Mouse (Mus musculus) urinary bladder, adult 2 months (tissue): ENCODE data around the gene Tspyl1. TPM values are rescaled to one million over a fixed set of nuclear protein-coding genes. Genes with fewer than 3 reads are reported as not detected.
"Not testable (repeated sequence)": the region's sequence is repeated elsewhere in the genome, so short reads cannot be mapped to it uniquely, and the experiment has no call there.

Experiments used
- DNase-seq: peaks from one replicate; pipeline ENCODE4 v3.0.0; 2022; ENCODE audit warnings: low spot score
- polyA plus RNA-seq: library from polyadenylated mRNA; depleted of rRNA; stranded (reverse); fragments of >200 nt; gene quantifications from 2 replicates; pipeline ENCODE4 v1.2.3, GENCODE M21; 2012; rRNA removed

The Tspyl1 gene
- 52.8 and 58.2 TPM in 2 replicates for polyA plus RNA-seq

DNA sequence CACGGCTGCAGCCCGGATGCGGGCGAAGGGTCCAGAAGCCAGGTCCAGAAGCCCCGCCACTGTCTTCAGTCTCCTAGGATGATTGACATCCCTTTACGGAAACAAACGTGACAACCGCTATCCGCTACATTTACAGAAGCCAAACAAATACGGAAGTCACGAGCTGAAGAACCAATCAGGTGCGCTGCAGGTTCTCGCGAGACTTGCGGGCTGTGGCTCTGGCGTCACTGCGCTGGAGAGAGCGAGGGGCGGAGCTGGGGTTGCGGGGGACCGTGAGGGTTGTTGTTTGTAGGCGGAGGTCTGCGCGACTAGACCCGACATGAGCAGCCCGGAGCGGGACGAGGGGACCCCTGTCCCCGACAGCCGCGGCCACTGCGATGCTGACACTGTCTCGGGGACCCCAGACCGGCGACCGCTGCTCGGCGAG lies at the start of gene Tspyl1:
TSS of gene Tspyl1 (plus strand) at position 229 of the 427 bp plus-strand sequence.
- DNase-seq = peak; percentile 97

DNA sequence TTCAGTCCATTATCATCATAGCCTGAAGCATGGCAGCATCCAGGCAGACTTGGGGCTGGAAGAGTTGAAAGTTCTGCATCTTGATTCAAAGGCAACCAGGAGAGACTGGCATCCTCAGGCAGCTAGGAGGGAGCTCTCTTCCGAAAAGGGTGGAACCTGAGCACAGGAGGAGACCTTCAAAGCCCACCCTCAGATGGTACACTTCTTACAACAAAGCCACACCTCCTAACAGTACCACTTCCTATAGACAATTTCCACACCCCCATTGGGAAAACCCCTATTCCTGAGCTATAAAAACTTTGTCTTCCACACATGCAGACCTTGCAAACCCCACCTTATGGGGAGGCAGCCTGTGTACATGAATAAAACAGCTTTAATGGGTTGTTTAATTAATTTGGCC lies 48.6 kb upstream of the Tspyl1 start:
- DNase-seq = no peak

DNA sequence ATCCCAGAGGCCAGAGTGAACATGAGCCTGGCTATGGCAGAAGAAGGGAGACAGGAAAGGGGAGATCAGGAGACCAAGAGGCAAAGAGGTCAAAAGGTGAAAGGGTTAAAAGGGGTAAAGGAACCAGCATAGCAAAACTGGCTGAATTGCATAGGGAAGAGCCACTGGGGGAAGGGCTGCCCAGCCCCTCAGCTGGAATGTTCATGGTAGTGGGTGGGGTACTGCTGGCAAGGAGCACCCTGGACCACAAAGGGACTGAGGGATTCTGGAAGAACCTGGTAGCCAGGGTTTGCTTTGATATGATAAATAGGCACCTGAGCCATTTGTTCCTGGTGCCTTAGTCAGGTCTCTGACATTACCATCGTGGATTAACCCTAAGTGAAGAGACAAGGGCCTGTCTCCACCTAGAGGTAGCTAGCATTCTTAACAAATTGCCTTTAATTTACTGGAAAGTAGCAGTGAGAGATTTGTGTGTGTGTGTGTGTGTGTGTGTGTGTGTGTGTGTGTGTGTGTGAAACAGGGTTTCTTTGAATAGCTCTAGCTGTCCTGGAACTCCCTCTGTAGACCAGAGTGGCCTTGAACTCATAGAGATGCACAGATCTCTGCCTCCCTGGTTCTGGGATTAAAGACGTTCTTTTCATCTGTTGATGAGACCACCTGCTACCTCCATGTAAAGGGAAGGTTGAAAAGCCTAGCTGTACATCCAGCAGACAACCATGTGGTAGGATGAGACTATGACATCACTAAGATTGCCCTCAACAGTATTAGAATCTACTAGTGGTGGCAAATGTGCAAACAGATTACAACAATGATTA lies 47.9 kb upstream of the Tspyl1 start:
- no peak for DNase-seq

DNA sequence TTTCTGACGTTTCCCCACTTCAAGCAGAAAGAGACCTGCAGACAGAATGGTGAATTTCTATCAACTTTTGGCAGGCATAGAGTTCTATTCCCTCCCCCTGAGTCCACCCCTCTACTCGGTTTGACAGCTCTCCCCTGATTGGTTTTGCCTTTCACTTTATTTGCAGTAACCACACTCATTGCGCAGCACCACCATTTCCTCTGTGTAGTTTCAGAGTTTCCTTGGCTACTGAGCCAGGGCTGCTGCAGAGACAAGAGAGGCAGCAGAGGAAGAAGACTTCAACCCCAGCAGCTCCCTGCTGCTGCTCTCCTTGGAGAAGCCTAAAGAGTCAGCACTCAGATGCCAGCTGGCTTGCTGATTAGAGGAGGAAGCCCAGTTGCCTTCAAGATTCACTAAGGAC lies 46.6 kb upstream of the Tspyl1 start:
- no peak for DNase-seq

DNA sequence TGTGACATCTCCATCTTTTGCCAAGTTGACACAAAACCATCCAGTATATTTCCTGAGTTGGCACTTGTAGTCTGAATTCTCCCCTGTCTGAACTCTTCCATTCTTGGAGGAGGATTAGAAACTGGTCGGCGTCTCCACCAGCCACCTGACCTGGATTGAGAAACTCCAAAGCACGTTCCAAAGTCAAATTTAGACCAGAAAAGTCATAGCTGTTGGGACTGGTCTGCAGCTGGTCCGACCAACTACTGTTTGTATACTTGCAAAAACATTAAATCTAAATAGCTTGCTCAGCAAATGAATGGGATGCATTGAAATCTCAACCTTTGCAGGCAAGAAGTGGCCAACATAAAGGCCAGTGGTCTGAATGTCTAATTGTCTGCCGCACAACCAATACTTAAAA lies 45.4 kb upstream of the Tspyl1 start:
- DNase-seq = no peak

GRCm38 (mm10) chr10:34238536-34238935 lies 43.5 kb upstream of the Tspyl1 start:
- no peak for DNase-seq

DNA sequence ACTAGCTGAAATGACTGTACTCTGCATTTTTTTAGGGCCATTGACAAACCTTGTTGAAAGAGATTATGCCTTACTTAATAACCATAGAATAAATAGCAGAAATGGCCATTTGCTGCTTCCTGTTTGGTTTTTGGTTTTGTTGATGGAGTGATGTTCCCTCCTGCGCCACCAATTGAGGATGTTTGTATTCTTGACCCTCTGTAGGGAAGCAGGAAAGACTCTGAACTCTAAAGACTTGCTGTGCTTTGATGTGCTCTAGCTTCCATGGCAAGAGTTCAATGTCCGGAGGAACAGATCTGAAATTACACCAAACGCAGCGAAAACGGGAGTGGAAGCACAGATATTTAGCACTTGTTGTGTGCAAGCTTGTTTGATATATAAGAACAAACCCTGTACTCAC lies 37.2 kb upstream of the Tspyl1 start:
- DNase-seq = no peak

DNA sequence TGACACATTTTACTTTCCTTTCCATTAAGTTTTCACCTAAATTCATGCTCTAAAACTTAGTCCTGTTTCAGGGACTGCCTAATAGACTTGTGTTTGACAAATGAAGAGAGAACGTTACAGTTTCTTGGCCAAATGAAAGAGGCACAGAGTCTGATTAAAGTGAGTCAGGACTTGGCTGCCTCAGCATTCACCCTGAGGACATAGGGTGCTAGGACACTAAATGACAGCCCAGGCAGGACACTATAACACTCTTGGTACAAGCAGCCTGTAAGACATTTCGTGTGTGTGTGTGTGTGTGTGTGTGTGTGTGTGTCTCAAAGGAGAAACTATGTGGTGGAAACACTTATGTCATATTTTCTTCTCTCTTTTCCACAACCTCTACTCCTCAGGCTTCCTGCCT lies 35.9 kb upstream of the Tspyl1 start:
- no peak for DNase-seq

DNA sequence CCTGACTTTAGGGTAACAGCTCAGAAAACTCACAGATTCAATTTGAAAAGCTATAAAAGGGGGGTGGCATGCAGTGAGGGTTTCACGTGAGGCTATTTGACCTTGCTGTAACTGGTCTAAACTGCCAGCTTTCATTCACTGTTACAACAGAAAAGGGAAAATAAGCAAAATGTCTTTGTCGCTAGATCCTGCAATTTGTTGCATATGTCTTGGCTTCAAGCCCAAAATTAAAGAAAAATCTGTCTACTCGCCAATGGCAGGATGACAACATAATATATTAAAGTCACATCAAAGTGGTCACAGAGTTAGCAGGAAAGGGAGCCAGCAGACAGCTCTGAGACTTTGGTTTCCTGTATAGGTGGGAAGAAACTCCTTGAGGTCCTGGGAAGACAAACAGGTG lies 34.2 kb upstream of the Tspyl1 start:
- DNase-seq = no peak

- no peak for DNase-seq
Measured at GRCm38 (mm10) chr10:34249594-34249993, 32.4 kb upstream of the Tspyl1 start.

DNA sequence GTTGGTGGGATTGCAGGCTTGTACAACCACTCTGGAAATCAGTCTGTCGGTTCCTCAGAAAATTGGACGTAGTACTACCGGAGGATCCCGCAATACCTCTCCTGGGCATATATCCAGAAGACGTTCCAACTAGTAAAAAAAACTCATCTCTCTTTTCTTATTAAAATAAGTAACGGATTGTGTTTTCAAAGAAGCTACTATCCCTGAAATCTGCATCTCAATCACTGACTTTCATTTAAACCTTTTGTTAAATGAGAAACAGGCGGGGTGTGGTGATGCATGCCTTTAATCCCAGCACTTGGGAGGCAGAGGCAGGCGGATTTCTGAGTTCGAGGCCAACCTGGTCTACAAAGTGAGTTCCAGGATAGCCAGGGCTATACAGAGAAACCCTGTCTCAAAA lies 29.2 kb upstream of the Tspyl1 start:
- not testable (repeated sequence) for DNase-seq

GRCm38 (mm10) chr10:34265106-34265505 lies 16.9 kb upstream of the Tspyl1 start:
- no peak for DNase-seq

- no peak for DNase-seq
Measured at GRCm38 (mm10) chr10:34267312-34268070, 14.5 kb upstream of the Tspyl1 start.

DNA sequence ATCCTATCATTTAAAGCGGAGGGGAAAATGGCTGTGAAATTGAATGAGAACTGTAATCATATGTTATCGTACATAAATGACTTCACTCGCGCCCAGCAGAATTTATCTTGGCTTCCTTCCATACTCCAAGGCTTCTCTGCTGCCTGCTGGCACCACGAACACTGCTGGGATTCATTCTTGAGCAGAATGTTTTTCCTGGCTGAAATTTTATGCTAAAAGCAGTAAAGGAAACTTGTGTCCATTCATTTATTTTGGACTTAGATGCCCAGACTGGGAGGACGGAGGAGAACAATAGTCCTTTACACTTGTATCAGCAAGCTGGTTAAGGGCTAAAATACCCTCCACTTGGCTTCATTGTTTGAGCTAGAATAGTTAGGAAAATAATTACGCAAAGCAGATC lies 10.3 kb upstream of the Tspyl1 start:
- DNase-seq = no peak

DNA sequence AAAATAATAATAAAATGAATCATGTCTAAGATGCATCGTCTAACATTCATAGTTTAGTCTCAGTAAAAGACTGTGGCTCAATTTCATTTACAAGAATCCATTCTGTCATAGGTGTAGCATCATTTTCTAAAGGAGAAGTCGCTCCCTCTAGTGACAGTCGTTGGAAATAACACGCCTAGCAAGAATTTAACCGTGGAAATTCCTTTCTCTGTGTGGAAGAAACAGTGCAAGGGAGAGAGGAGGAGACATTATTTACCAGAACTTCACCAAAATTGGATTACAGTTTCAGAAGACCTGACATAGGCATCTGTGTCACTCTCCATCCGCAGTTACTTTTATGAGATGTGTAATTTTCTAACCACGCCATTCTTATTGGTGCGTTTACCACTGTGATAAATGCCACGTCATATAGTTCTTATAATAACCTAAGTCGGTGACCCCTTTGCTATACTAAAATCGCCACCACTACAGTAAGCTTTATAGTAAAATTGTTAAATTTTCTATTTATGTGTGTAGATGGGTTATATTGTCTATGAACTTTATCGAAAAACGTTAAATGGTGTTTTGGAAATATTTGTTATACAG lies 1.3 kb upstream of the Tspyl1 start:
- no peak for DNase-seq

GRCm38 (mm10) chr10:34281211-34281961 lies 604 bp upstream of the Tspyl1 start:
- no peak for DNase-seq

DNA sequence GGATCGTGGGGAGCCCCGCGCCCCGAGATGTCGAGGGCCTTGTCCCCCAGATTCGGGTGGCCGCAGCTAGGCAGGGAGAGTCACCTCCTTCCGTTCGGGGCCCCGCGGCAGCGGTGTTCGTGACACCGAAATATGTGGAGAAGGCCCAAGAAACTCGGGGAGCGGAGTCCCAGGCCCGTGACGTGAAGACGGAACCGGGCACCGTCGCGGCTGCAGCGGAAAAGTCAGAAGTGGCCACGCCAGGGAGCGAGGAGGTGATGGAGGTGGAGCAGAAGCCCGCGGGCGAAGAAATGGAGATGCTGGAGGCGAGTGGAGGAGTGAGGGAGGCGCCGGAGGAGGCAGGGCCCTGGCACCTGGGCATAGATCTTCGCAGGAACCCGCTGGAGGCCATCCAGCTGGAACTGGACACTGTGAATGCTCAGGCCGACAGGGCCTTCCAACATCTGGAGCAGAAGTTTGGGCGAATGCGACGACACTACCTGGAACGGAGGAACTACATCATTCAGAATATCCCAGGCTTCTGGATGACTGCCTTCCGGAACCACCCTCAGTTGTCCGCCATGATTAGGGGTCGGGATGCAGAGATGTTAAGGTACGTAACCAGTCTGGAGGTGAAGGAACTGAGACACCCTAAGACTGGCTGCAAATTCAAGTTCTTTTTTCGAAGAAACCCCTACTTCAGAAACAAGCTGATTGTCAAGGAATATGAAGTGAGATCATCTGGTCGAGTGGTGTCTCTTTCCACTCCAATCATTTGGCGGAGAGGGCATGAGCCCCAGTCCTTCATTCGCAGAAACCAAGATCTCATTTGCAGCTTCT lies 639 bp downstream of the Tspyl1 start:
- no peak for DNase-seq

DNA sequence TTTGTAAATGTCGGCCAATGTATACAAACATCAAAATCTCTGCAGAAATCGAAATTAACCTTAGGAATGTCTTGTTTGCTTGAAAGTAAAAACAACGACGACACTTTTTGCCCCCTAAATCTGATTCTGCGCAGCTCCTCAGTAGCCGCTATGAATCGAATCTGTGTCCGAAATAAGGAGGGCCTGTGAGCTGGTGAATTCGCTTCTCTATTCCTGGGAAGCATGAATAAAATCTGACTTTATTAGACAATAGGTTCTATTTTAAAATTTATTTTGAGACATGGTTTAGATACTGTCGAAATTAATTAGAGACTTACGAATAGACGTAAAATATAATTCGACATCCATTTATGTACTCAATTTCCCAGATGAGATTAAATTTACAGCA lies 14.9 kb downstream of the Tspyl1 start:
- no peak for DNase-seq

DNA sequence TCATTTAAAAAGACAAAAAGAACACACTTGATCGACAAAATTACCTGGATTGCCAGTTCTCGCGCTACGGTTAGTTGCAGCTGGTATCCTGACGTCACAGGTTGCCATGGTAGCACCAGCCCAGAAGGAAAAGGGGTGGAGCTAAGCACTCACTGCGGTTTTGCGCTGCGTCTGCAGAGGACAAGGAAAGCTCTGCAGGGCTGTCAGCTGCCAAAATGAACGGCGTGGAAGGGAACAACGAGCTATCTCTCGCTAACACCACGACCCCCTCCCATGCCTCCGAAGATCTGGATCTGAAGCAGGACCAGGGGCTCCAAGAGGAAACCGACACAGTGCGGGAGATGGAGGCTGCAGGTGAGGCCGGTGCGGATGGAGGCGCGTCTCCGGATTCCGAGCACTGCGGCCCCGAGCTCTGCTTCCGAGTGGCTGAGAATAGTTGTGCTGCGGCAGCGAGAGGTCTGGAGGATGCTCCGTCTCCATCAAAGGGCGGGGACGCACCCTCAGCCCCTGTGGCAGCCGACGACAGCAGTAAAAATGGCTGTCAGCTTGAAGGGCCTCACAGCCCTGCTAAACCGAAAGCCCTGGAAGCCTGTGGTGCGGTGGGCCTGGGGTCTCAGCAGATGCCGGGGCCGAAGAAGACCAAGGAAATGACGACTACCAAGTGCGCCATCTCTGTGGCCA lies 15.4 kb downstream of the Tspyl1 start, which contains the start of gene Tspyl4:
TSS of gene Tspyl4 (plus strand) at position 144 of the 681 bp plus-strand sequence.
- DNase-seq = peak; percentile 61

DNA sequence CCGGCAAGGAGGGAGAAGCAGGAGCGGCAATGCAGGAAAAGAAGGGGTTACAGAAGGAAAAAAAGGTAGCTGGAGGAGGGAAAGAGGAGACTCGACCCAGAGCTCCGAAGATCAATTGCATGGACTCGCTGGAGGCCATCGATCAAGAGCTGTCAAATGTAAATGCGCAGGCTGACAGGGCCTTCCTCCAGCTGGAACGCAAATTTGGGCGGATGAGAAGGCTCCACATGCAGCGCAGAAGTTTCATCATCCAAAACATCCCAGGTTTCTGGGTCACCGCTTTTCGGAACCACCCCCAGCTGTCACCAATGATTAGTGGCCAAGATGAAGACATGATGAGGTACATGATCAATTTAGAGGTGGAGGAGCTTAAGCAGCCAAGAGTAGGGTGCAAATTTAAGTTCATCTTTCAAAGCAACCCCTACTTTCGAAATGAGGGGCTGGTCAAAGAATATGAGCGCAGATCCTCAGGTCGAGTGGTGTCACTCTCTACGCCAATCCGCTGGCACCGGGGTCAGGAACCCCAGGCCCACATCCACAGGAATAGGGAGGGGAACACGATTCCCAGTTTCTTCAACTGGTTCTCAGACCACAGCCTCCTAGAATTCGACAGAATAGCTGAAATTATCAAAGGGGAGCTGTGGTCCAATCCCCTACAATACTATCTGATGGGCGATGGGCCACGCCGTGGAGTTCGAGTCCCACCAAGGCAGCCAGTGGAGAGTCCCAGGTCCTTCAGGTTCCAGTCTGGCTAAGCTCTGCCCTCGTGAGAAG lies 16.2 kb downstream of the Tspyl1 start:
- DNase-seq = no peak
